ENCODE assay signal across 11 mouse cellular contexts in genomic region chr1:153084191-153084590, GRCm38 (mm10).
DNase-seq lines count a peak whose midpoint lies in the region; ATAC-seq and TF ChIP-seq lines count a peak whose summit lies in the region.
"Had no signal": no experiment of that assay in that cellular context is flagged by ENCODE, and none has a peak within 500 bp of the region (broad histone marks: within the 10 kb centered on the region; RNA-seq: fewer than 3 reads in every experiment).

No protein-coding gene starts in this region.

- H3K27me3 ChIP-seq in cerebellum, adult 2 months (ENCODE audit: control insufficient read depth, insufficient read depth, low read length): no peaks in the 10 kb centered on the region
- no peaks in the 10 kb centered on the region for H3K27me3 ChIP-seq in stomach, postnatal 0 days (ENCODE audit: control insufficient read depth, insufficient read depth, low read length)
- H3K27me3 ChIP-seq: midbrain, embryonic 12.5 days had no signal

- no peak overlapping the region for H3K9ac ChIP-seq in stomach, postnatal 0 days (ENCODE audit: low read length)
- H3K9ac ChIP-seq: liver, embryonic 14.5 days; midbrain, embryonic 12.5 days had no signal

- no peak for TF ChIP-seq POLR2A in cerebellum, adult 2 months (IDR thresholded peaks at IDR 0.05; ENCODE audit: borderline replicate concordance, insufficient read depth, low read length)

- ATAC-seq in stomach, postnatal 0 days (ENCODE audit: low FRiP score, low TSS enrichment): no peak

- peak; percentile 13 for DNase-seq in adrenal gland, postnatal 25 days
- DNase-seq in adrenal gland, postnatal 4 days (ENCODE audit: low spot score in 2 of 2): no peak
- peak; percentile 36 to 41 for DNase-seq in left cerebral cortex, adult 18-20 months (ENCODE audit: low spot score in 2 of 2)
- no peak for DNase-seq in left cerebral cortex, postnatal 14 days (ENCODE audit: low spot score in 2 of 2)
- DNase-seq in cerebellum, adult 2 months: peak; percentile 80 to 90
- peak; percentile 58 for DNase-seq in layer of hippocampus, adult 9-11 months
- DNase-seq in urinary bladder, postnatal 10 days (ENCODE audit: low spot score): no peak
- DNase-seq in stomach, postnatal 0 days (ENCODE audit: low spot score): no peak
- DNase-seq: B cell, adult 2 months had no signal

- intact Hi-C loops in left cerebral cortex, postnatal 14 days (cut with DNase I): no loop called here

- H3K36me3 ChIP-seq in stomach, postnatal 0 days (ENCODE audit: control insufficient read depth, insufficient read depth, low read length): no peaks in the 10 kb centered on the region

- no peaks in the 10 kb centered on the region for H3K9me3 ChIP-seq in stomach, postnatal 0 days (ENCODE audit: control insufficient read depth, low read length)
- H3K9me3 ChIP-seq: midbrain, embryonic 12.5 days had no signal

- TF ChIP-seq CTCF in cerebellum, adult 2 months (IDR thresholded peaks at IDR 0.05; ENCODE audit: borderline replicate concordance, insufficient read depth, low read depth, low read length): no peak
- TF ChIP-seq CTCF in stomach, postnatal 0 days (IDR thresholded peaks at IDR 0.05; ENCODE audit: low read depth): no peak

- TF ChIP-seq EP300 in stomach, postnatal 0 days (optimal IDR thresholded peaks at IDR 0.05): no peak

- no peak overlapping the region for H3K4me3 ChIP-seq in cerebellum, adult 2 months (replicated peaks; ENCODE audit: insufficient read depth, low read depth, low read length)
- H3K4me3 ChIP-seq in stomach, postnatal 0 days (ENCODE audit: low read depth, low read length): no peak overlapping the region
- H3K4me3 ChIP-seq: midbrain, embryonic 12.5 days had no signal

- H3K27ac ChIP-seq in cerebellum, adult 2 months (ENCODE audit: insufficient read depth, low read length): peak overlapping the region; percentile 23
- H3K27ac ChIP-seq in stomach, postnatal 0 days (replicated peaks): no peak overlapping the region
- H3K27ac ChIP-seq: liver, embryonic 14.5 days; midbrain, embryonic 12.5 days had no signal

- 3% methylated on average over 6 of the region's 6 CpGs for WGBS in cerebellum, adult 2 months
- WGBS in stomach, postnatal 0 days: 58% methylated on average over 6 of the region's 6 CpGs

- no peak overlapping the region for H3K4me2 ChIP-seq in stomach, postnatal 0 days (replicated peaks; ENCODE audit: low read depth)
- H3K4me2 ChIP-seq: midbrain, embryonic 12.5 days had no signal

- peaks cover 21% of the 10 kb centered on the region for H3K4me1 ChIP-seq in cerebellum, adult 2 months (ENCODE audit: control insufficient read depth, insufficient read depth, low read length)
- no peaks in the 10 kb centered on the region for H3K4me1 ChIP-seq in stomach, postnatal 0 days (replicated peaks; ENCODE audit: control insufficient read depth, insufficient read depth)
- H3K4me1 ChIP-seq: midbrain, embryonic 12.5 days had no signal

Comparison
In these comparisons a context has a peak if more than half of its experiments do, and no peak if none do; other contexts are left out.
1. DNase-seq: peak in adrenal gland, postnatal 25 days (single experiment), left cerebral cortex, adult 18-20 months (2 of 2), cerebellum, adult 2 months (2 of 2) and layer of hippocampus, adult 9-11 months (single experiment); none in adrenal gland, postnatal 4 days (0 of 2), left cerebral cortex, postnatal 14 days (0 of 2), urinary bladder, postnatal 10 days (single experiment) and stomach, postnatal 0 days (single experiment).